Comparison of ENCODE assay signal across 16 mouse cellular contexts in genomic region chr6:116935024-116935423, GRCm38 (mm10).
"Had no signal": no experiment of that assay in that cellular context is flagged by ENCODE, and none has a peak within 500 bp of the region (broad histone marks: within the 10 kb centered on the region; RNA-seq: fewer than 3 reads in every experiment).

No protein-coding gene starts in this region.

- H3K36me3 ChIP-seq: neural tube, embryonic 13.5 days; neural tube, embryonic 15.5 days; stomach, embryonic 15.5 days had no signal

- H3K4me3 ChIP-seq: neural tube, embryonic 13.5 days; neural tube, embryonic 15.5 days; stomach, embryonic 15.5 days had no signal

- H3K27ac ChIP-seq: neural tube, embryonic 13.5 days; neural tube, embryonic 15.5 days; stomach, embryonic 15.5 days; stomach, postnatal 0 days had no signal

- H3K4me2 ChIP-seq: neural tube, embryonic 13.5 days; neural tube, embryonic 15.5 days; stomach, embryonic 15.5 days had no signal

- H3K4me1 ChIP-seq: neural tube, embryonic 13.5 days; neural tube, embryonic 15.5 days; stomach, embryonic 15.5 days had no signal

- H3K9me3 ChIP-seq: neural tube, embryonic 13.5 days; neural tube, embryonic 15.5 days; stomach, embryonic 15.5 days had no signal

- DNase-seq: retina, postnatal 1 day; right cerebral cortex, adult 18-20 months; right cerebral cortex, postnatal 14 days; right cerebral cortex, postnatal 25 days; right cerebral cortex, postnatal 4 days; spleen, adult 18-20 months; thymus, adult 18-20 months; thymus, adult 2 months; thymus, postnatal 14 days; thymus, postnatal 25 days; thymus, postnatal 36 days; thymus, postnatal 4 days had no signal

- H3K27me3 ChIP-seq: neural tube, embryonic 13.5 days; neural tube, embryonic 15.5 days; stomach, embryonic 15.5 days had no signal

- H3K9ac ChIP-seq: neural tube, embryonic 13.5 days; neural tube, embryonic 15.5 days; stomach, embryonic 15.5 days had no signal
